Comparison of ENCODE assay signal across 8 mouse cellular contexts in the genomic region with DNA sequence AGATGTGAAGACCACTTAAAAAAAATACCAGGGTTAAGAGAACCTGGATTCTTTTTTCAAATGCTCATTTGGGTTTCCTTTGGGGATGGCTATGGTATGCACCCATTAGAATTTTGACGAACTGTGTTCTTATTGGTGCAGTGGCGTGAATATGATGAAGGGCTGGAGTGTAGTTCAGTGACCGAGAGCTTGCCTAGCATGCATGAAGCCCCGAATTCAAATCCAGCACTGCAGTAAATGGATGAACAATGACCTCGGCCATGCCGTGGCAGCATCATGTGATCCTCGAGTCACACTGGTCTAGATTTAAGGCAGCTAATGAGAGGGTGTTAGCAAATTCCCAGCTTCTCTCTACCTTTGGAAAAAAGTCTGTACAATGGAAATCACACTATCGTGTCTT.
A peak's percentile ranks its signal among the peaks of the same experiment; 100 is the strongest.
DNase-seq lines count a peak whose midpoint lies in the region; ATAC-seq and TF ChIP-seq lines count a peak whose summit lies in the region.
"Had no signal": no experiment of that assay in that cellular context is flagged by ENCODE, and none has a peak within 500 bp of the region (broad histone marks: within the 10 kb centered on the region; RNA-seq: fewer than 3 reads in every experiment).

No protein-coding gene starts in this region.

- peak; percentile 25 for DNase-seq in lung, embryonic 14.5 days
- no peak for DNase-seq in lung, postnatal 25 days (ENCODE audit: low spot score)
- no peak for DNase-seq in forebrain, postnatal 0 days
- DNase-seq in frontal cortex, adult 2 months (ENCODE audit: extremely low spot score in 1 of 2, low spot score in 1 of 2): no peak
- no peak for DNase-seq in testis, postnatal 14 days (ENCODE audit: low spot score)

- no peak overlapping the region for H3K4me3 ChIP-seq in lung, embryonic 14.5 days (ENCODE audit: low read depth, low read length)
- no peak overlapping the region for H3K4me3 ChIP-seq in forebrain, postnatal 0 days (ENCODE audit: low read depth, low read length)
- H3K4me3 ChIP-seq in limb, embryonic 12.5 days (replicated peaks): no peak overlapping the region
- H3K4me3 ChIP-seq in stomach, embryonic 16.5 days (replicated peaks; ENCODE audit: low read length): no peak overlapping the region
- H3K4me3 ChIP-seq: liver, embryonic 15.5 days had no signal

- no peak for TF ChIP-seq CTCF in lung, embryonic 14.5 days (IDR thresholded peaks at IDR 0.05; ENCODE audit: low read depth)
- TF ChIP-seq CTCF in forebrain, postnatal 0 days (IDR thresholded peaks at IDR 0.05; ENCODE audit: low read depth): no peak

- H3K9me3 ChIP-seq in lung, embryonic 14.5 days (ENCODE audit: low read depth, low read length): no peaks in the 10 kb centered on the region
- no peaks in the 10 kb centered on the region for H3K9me3 ChIP-seq in forebrain, postnatal 0 days (ENCODE audit: low read length)
- no peaks in the 10 kb centered on the region for H3K9me3 ChIP-seq in limb, embryonic 12.5 days
- no peaks in the 10 kb centered on the region for H3K9me3 ChIP-seq in stomach, embryonic 16.5 days (replicated peaks; ENCODE audit: control insufficient read depth, low read length)
- H3K9me3 ChIP-seq: liver, embryonic 15.5 days had no signal

- H3K36me3 ChIP-seq in lung, embryonic 14.5 days (ENCODE audit: insufficient read depth): no peaks in the 10 kb centered on the region
- no peaks in the 10 kb centered on the region for H3K36me3 ChIP-seq in forebrain, postnatal 0 days (ENCODE audit: insufficient read depth)
- H3K36me3 ChIP-seq in limb, embryonic 12.5 days: no peaks in the 10 kb centered on the region
- no peaks in the 10 kb centered on the region for H3K36me3 ChIP-seq in stomach, embryonic 16.5 days (ENCODE audit: control insufficient read depth, insufficient read depth, low read length)
- H3K36me3 ChIP-seq: liver, embryonic 15.5 days had no signal

- WGBS in lung, embryonic 14.5 days: 60% methylated on average over 8 of the region's 8 CpGs
- 52% methylated on average over 8 of the region's 8 CpGs for WGBS in forebrain, postnatal 0 days
- WGBS in limb, embryonic 12.5 days: 75% methylated on average over 8 of the region's 8 CpGs
- WGBS in stomach, embryonic 16.5 days: 71% methylated on average over 8 of the region's 8 CpGs

- H3K9ac ChIP-seq in lung, embryonic 14.5 days: no peak overlapping the region
- peak overlapping the region; percentile 39; the same call in 1 of the 2 replicates for H3K9ac ChIP-seq in forebrain, postnatal 0 days
- H3K9ac ChIP-seq in limb, embryonic 12.5 days (replicated peaks): no peak overlapping the region
- no peak overlapping the region for H3K9ac ChIP-seq in stomach, embryonic 16.5 days (ENCODE audit: low read length)
- H3K9ac ChIP-seq: liver, embryonic 15.5 days had no signal

- peak overlapping the region; percentile 51; the same call in 1 of the 2 replicates for H3K4me2 ChIP-seq in lung, embryonic 14.5 days
- H3K4me2 ChIP-seq in forebrain, postnatal 0 days (ENCODE audit: low read depth): peak overlapping the region; percentile 39
- H3K4me2 ChIP-seq in limb, embryonic 12.5 days: no peak overlapping the region
- peak overlapping the region; percentile 37 for H3K4me2 ChIP-seq in stomach, embryonic 16.5 days (ENCODE audit: low read depth, low read length)
- H3K4me2 ChIP-seq: liver, embryonic 15.5 days had no signal

- H3K27ac ChIP-seq in lung, embryonic 14.5 days (ENCODE audit: low read depth): peak overlapping the region; percentile 98
- peak overlapping the region; percentile 92 for H3K27ac ChIP-seq in forebrain, postnatal 0 days (ENCODE audit: low read depth, low read length)
- H3K27ac ChIP-seq in limb, embryonic 12.5 days: peak overlapping the region; percentile 93
- peak overlapping the region; percentile 91 for H3K27ac ChIP-seq in stomach, embryonic 16.5 days (ENCODE audit: low read length)

- H3K4me1 ChIP-seq in lung, embryonic 14.5 days (ENCODE audit: insufficient read depth): peaks cover 26% of the 10 kb centered on the region
- H3K4me1 ChIP-seq in forebrain, postnatal 0 days (ENCODE audit: insufficient read depth): peaks cover 29% of the 10 kb centered on the region
- H3K4me1 ChIP-seq in limb, embryonic 12.5 days (replicated peaks): peaks cover 41% of the 10 kb centered on the region
- H3K4me1 ChIP-seq in stomach, embryonic 16.5 days (ENCODE audit: control insufficient read depth, insufficient read depth, low read length): peaks cover 8% of the 10 kb centered on the region
- H3K4me1 ChIP-seq: liver, embryonic 15.5 days had no signal

- peak; percentile 43 for ATAC-seq in lung, embryonic 14.5 days (ENCODE audit: insufficient read depth)
- no peak for ATAC-seq in forebrain, postnatal 0 days
- no peak for ATAC-seq in limb, embryonic 12.5 days (ENCODE audit: insufficient number of reproducible peaks, insufficient read depth, low FRiP score, low TSS enrichment, low read depth)
- ATAC-seq in stomach, embryonic 16.5 days (ENCODE audit: insufficient read depth, low FRiP score): no peak

- H3K27me3 ChIP-seq in lung, embryonic 14.5 days (ENCODE audit: insufficient read depth, low read length): no peaks in the 10 kb centered on the region
- no peaks in the 10 kb centered on the region for H3K27me3 ChIP-seq in forebrain, postnatal 0 days (ENCODE audit: insufficient read depth, low read length)
- no peaks in the 10 kb centered on the region for H3K27me3 ChIP-seq in limb, embryonic 12.5 days
- H3K27me3 ChIP-seq in stomach, embryonic 16.5 days (ENCODE audit: control insufficient read depth, insufficient read depth, low read length): no peaks in the 10 kb centered on the region
- H3K27me3 ChIP-seq: liver, embryonic 15.5 days had no signal
